Mouse (Mus musculus): Measurements from ENCODE around the gene Nrd1.

DNA sequence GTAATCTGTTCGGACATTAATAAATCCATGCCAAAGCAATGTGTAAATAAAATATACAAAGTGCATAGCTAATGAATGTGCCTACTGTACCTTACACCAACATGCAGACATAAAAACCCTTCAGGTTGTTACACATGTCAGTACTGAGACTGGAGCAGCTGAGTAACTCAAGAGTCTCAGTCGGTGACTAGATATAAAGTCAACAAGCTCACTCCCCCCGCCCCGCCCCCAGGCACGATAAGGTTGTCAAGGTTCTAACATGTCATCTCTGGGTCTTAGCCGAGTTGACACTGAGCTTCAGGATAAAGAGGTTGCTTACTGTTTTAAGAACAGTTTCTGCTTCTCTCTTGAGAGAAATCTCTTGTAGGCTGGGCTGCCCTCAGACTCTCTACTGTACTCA is 89.5 kb downstream of the Nrd1 start:
- TF ChIP-seq CTCF (IDR thresholded peaks at IDR 0.05; ENCODE audit: low read depth), result no peak
- TF ChIP-seq EP300 (IDR thresholded peaks at IDR 0.05; ENCODE audit: low read depth), result no peak

Data from liver, embryonic 14.5 days (tissue).